Mouse (Mus musculus) spleen, adult 2 months (tissue): Measurements from ENCODE around the gene Ppm1k. TPM values are rescaled to one million over a fixed set of nuclear protein-coding genes. Genes with fewer than 3 reads are reported as not detected.

Experiments used
- DNase-seq, 2 experiments: peaks; one replicate each; pipeline versions ENCODE4 v3.0.0 to v3.0.0-alpha.2; 2012 to 2021; ENCODE audit warnings: low spot score in 2 of 2, low read depth in 1 of 2
- H3K27ac ChIP-seq: fragments of 200-500 bp; 2 replicates; pipeline ENCODE4 v1.5.1; 2012; ENCODE audit warnings: low read length, inconsistent platforms; ENCODE audit not compliant: insufficient read depth
- H3K27me3 ChIP-seq: fragments of 200-500 bp; 2 replicates; pipeline ENCODE4 v1.6.1; 2012; ENCODE audit warnings: mild to moderate bottlenecking, moderate library complexity, low read length, inconsistent platforms; ENCODE audit not compliant: control insufficient read depth, insufficient read depth
- H3K36me3 ChIP-seq: fragments of 200-500 bp; 2 replicates; pipeline ENCODE4 v1.6.1; 2012; ENCODE audit warnings: mild to moderate bottlenecking, low read length, inconsistent platforms; ENCODE audit not compliant: control insufficient read depth, insufficient read depth
- H3K4me1 ChIP-seq: fragments of 200-500 bp; 2 replicates; pipeline ENCODE4 v1.6.1; 2011; ENCODE audit warnings: inconsistent platforms; ENCODE audit not compliant: control insufficient read depth, insufficient read depth, insufficient read length
- H3K4me3 ChIP-seq: fragments of 200-500 bp; 2 replicates; pipeline ENCODE4 v1.5.1; 2011; ENCODE audit warnings: mild to moderate bottlenecking, inconsistent platforms; ENCODE audit not compliant: insufficient read depth, insufficient read length; ENCODE audit errors: extremely low read depth
- CTCF ChIP-seq: fragments of 200-500 bp; IDR thresholded peaks from 2 replicates; pipeline ENCODE4 v1.5.1; 2011; ENCODE audit warnings: mild to moderate bottlenecking, inconsistent platforms; ENCODE audit not compliant: insufficient read depth, insufficient read length, insufficient replicate concordance; ENCODE audit errors: extremely low read depth
- POLR2A ChIP-seq: fragments of 200-500 bp; IDR thresholded peaks from 2 replicates; pipeline ENCODE4 v1.6.1; 2011; ENCODE audit warnings: low read depth, low read length, inconsistent platforms
- WGBS: fragments of 180-500 bp; shearing (Covaris S2); methylation state at CpG from one replicate; pipeline ENCODE4 v1.1.7; 2018; 5-methylcytosine and 5-hydroxymethylcytosine counted together
- polyA plus RNA-seq: library from polyadenylated mRNA; depleted of rRNA; stranded (reverse); fragments of >200 nt; gene quantifications from 2 replicates; pipeline ENCODE4 v1.2.3, GENCODE M21; 2012

Ppm1k gene
- polyA plus RNA-seq, 1 experiment = 1.7 TPM

- H3K4me3 ChIP-seq = no peak overlapping the region
- peaks cover 8% of the 10 kb centered on the region; the same call in 1 of the 2 replicates for H3K4me1 ChIP-seq
- H3K27ac ChIP-seq = no peak overlapping the region
- TF ChIP-seq POLR2A (no peak), CTCF (no peak)
- 91% methylated on average over 1 of the region's 1 CpGs for WGBS
- 0 out of 2 replicates have a peak, but pooled peaks cover 1% of the 10 kb centered on the region for H3K36me3 ChIP-seq
- no peaks in the 10 kb centered on the region for H3K27me3 ChIP-seq
- no peak for DNase-seq
These were observed 3.2 kb downstream of the Ppm1k start for GRCm38 (mm10) chr6:57532022-57532421.

GRCm38 (mm10) chr6:57531441-57531840 lies 3.8 kb downstream of the Ppm1k start:
- Histone ChIP-seq H3K4me3 (no peak overlapping the region), H3K27me3 (no peaks in the 10 kb centered on the region), H3K36me3 (0 out of 2 replicates have a peak, but pooled peaks cover 1% of the 10 kb centered on the region), H3K4me1 (peaks cover 8% of the 10 kb centered on the region; the same call in 1 of the 2 replicates), H3K27ac (no peak overlapping the region)
- no peak for DNase-seq
- 35% methylated on average over 1 of the region's 1 CpGs for WGBS
- no peak for TF ChIP-seq CTCF
- TF ChIP-seq POLR2A = no peak

GRCm38 (mm10) chr6:57531011-57531410 lies 4.3 kb downstream of the Ppm1k start:
- 82% methylated on average over 4 of the region's 4 CpGs for WGBS
- no peaks in the 10 kb centered on the region for H3K27me3 ChIP-seq

GRCm38 (mm10) chr6:57529336-57529845 lies 5.9 kb downstream of the Ppm1k start:
- Histone ChIP-seq H3K27ac (no peak overlapping the region), H3K4me1 (peaks cover 8% of the 10 kb centered on the region; the same call in 1 of the 2 replicates), H3K27me3 (no peaks in the 10 kb centered on the region), H3K36me3 (peaks cover 5% of the 10 kb centered on the region; the same call in 1 of the 2 replicates), H3K4me3 (no peak overlapping the region)
- TF ChIP-seq CTCF = no peak
- TF ChIP-seq POLR2A = no peak
- 91% methylated on average over 1 of the region's 1 CpGs for WGBS
- DNase-seq = no peak

More at GRCm38 (mm10) chr6:57531011-57531410, 4.3 kb downstream of the Ppm1k start:
- peaks cover 8% of the 10 kb centered on the region; the same call in 1 of the 2 replicates for H3K4me1 ChIP-seq
- no peak overlapping the region for H3K27ac ChIP-seq
- H3K36me3 ChIP-seq = 0 out of 2 replicates have a peak, but pooled peaks cover 1% of the 10 kb centered on the region
- H3K4me3 ChIP-seq = no peak overlapping the region
- DNase-seq = no peak
- TF ChIP-seq POLR2A = no peak
- TF ChIP-seq CTCF = no peak

- Histone ChIP-seq H3K36me3 (peaks cover 13% of the 10 kb centered on the region), H3K4me1 (peaks cover 5% of the 10 kb centered on the region; the same call in 1 of the 2 replicates), H3K27me3 (no peaks in the 10 kb centered on the region), H3K27ac (no peak overlapping the region), H3K4me3 (no peak overlapping the region)
- no peak for DNase-seq
- WGBS = 93% methylated on average over 2 of the region's 2 CpGs
- TF ChIP-seq CTCF (no peak), POLR2A (no peak)
These were observed 8.3 kb downstream of the Ppm1k start for GRCm38 (mm10) chr6:57526933-57527332.

GRCm38 (mm10) chr6:57524742-57525141 lies 10.5 kb downstream of the Ppm1k start:
- no peak for TF ChIP-seq CTCF
- no peak for TF ChIP-seq POLR2A
- DNase-seq = no peak
- Histone ChIP-seq H3K27me3 (no peaks in the 10 kb centered on the region), H3K4me3 (no peak overlapping the region), H3K4me1 (peaks cover 6% of the 10 kb centered on the region; the same call in 1 of the 2 replicates), H3K27ac (no peak overlapping the region), H3K36me3 (peaks cover 12% of the 10 kb centered on the region)
- 95% methylated on average over 10 of the region's 10 CpGs for WGBS
